In the genomic region with DNA sequence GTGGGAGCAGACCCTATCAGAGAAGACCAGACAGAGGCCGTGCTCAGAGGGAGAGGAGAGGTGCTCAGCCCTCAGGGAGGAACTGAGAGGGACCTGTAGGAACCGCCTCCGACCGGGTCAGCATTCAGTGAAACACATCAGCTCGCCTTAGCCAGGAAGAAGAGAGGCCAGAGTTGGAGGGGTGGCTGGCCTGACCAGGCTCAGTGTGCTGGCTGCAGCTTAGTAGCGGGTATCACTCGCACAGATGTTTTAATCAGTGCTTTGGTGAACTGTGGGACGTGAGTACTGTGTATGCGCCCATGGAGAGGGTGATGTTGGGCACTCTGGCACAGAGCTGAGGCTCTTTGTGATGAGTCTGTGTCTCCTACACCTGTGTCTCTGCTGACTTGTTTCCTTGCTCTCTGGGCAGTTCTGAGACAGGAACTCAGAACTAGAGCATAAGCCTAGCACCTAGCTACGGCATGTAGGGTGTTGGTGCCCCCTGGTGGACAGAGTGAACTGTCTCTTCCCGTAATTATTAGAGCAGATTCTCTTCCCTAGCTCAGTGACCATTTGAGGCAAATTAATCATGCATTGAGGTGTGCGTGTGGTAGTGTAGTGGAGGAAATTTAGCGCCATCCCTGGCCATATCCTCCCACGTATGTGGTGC, we compare ENCODE assay signal across 9 mouse cellular contexts. TPM values are rescaled to one million over a fixed set of nuclear protein-coding genes. Genes with fewer than 3 reads are reported as not detected.
DNase-seq lines count a peak whose midpoint lies in the region; ATAC-seq and TF ChIP-seq lines count a peak whose summit lies in the region.
"Had no signal": no experiment of that assay in that cellular context is flagged by ENCODE, and none has a peak within 500 bp of the region (broad histone marks: within the 10 kb centered on the region; RNA-seq: fewer than 3 reads in every experiment).

No protein-coding gene starts in this region.

- WGBS in forebrain, embryonic 14.5 days, result 48% methylated on average over 14 of the region's 14 CpGs
- 51% methylated on average over 14 of the region's 14 CpGs for WGBS in large intestine, adult 2 months
- 51% methylated on average over 14 of the region's 14 CpGs for WGBS in lung, adult 2 months

- no peak overlapping the region for H3K27ac ChIP-seq in forebrain, embryonic 14.5 days (ENCODE audit: low read depth, low read length)
- H3K27ac ChIP-seq: macrophage had no signal

- no peak for TF ChIP-seq POLR2A in lung, adult 2 months (IDR thresholded peaks at IDR 0.05; ENCODE audit: borderline replicate concordance, extremely low read depth, low read depth, low read length)

- peak; percentile 27; the same call in 1 of the 2 replicates for ATAC-seq in cerebellum, adult (ENCODE audit: insufficient number of reproducible peaks, low FRiP score, low TSS enrichment)
- ATAC-seq in forebrain, embryonic 14.5 days, result peak; percentile 76

- no peaks in the 10 kb centered on the region for H3K27me3 ChIP-seq in forebrain, embryonic 14.5 days (replicated peaks; ENCODE audit: control insufficient read depth, insufficient read depth, low read length)

- H3K9me3 ChIP-seq in forebrain, embryonic 14.5 days (replicated peaks; ENCODE audit: control insufficient read depth, low read length), result no peaks in the 10 kb centered on the region

- H3K4me3 ChIP-seq in forebrain, embryonic 14.5 days (ENCODE audit: low read depth, low read length), result no peak overlapping the region
- no peak overlapping the region for H3K4me3 ChIP-seq in lung, adult 2 months (replicated peaks; ENCODE audit: extremely low read depth, low read depth, low read length)

- intact Hi-C loops in heart, postnatal 14 days (cut with DNase I), result loop anchor here (1.0 to 5.0 kb wide), 4 partner anchors 18 to 106 kb away; a partner anchor contains a TSS

- H3K4me1 ChIP-seq in forebrain, embryonic 14.5 days (ENCODE audit: control insufficient read depth, insufficient read depth, low read length), result no peaks in the 10 kb centered on the region
- no peaks in the 10 kb centered on the region for H3K4me1 ChIP-seq in lung, adult 2 months (ENCODE audit: control insufficient read depth, insufficient read depth, low read length)

- no peak overlapping the region for H3K4me2 ChIP-seq in forebrain, embryonic 14.5 days (ENCODE audit: low read length)

- peak; percentile 89 for DNase-seq in ES-CJ7 (ENCODE audit: low read depth, low spot score)
- DNase-seq in forebrain, embryonic 14.5 days (ENCODE audit: low spot score), result peak; percentile 93
- DNase-seq in heart, postnatal 14 days, result peak; percentile 86 to 93
- peak; percentile 60 for DNase-seq in large intestine, adult 2 months (ENCODE audit: low read depth, low spot score)
- peak; percentile 85 for DNase-seq in lung, adult 2 months
- DNase-seq in ovary, adult 18-20 months (ENCODE audit: low spot score), result peak; percentile 64
- DNase-seq in thymus, adult 18-20 months, result peak; percentile 46 to 57

- TF ChIP-seq CTCF in lung, adult 2 months (IDR thresholded peaks at IDR 0.05; ENCODE audit: insufficient read depth, low read length), result peak; percentile 98

- H3K9ac ChIP-seq in forebrain, embryonic 14.5 days (ENCODE audit: low read length), result no peak overlapping the region

- peaks cover 56% of the 10 kb centered on the region for H3K36me3 ChIP-seq in forebrain, embryonic 14.5 days (ENCODE audit: control insufficient read depth, insufficient read depth, low read length)

RNA-seq across cellular contexts. Expression of a gene that starts 31.4 kb away (rescaled TPM):
- 0.40 TPM in 1 of 2 replicates, not detected in the other for polyA plus RNA-seq in forebrain, embryonic 14.5 days (2014; fragmentation: Nextera tagmentation; extraction: Ambion mirVana)
- total RNA-seq in heart, postnatal 14 days (2021), result not detected
- not detected in 2 replicates for polyA plus RNA-seq in large intestine, adult 2 months (2012; rRNA removed)
- polyA plus RNA-seq in lung, adult 2 months (2012; rRNA removed), result 0.08 TPM in 1 of 2 replicates, not detected in the other
- polyA plus RNA-seq: macrophage had no signal

RNA-seq across cellular contexts. Expression of a gene that starts 53.4 kb away (rescaled TPM):
- polyA plus RNA-seq in forebrain, embryonic 14.5 days (2014; fragmentation: Nextera tagmentation; extraction: Ambion mirVana), result 5.4 and 6.3 TPM in 2 replicates
- total RNA-seq in heart, postnatal 14 days (2021), result 10 to 100 TPM; 24.8 to 25.1 TPM
- polyA plus RNA-seq in large intestine, adult 2 months (2012; rRNA removed), result 5.7 and 6.4 TPM in 2 replicates
- polyA plus RNA-seq in lung, adult 2 months (2012; rRNA removed), result 74.3 and 90.6 TPM in 2 replicates

Comparison
In these comparisons a context has a peak if more than half of its experiments do, and no peak if none do; other contexts are left out.
1. RNA of a gene that starts 53.4 kb away (polyA plus RNA-seq): 74.3 to 90.6 TPM in lung, adult 2 months; 5.7 to 6.4 TPM in large intestine, adult 2 months and 5.4 to 6.3 TPM in forebrain, embryonic 14.5 days; every median in the first group is over 10 times any median in the second.
2. Peak in every context shown above with its lines, with median percentiles within 50 percentile points of each other: DNase-seq.